Mouse (Mus musculus) heart, postnatal 0 days (tissue): Measurements from ENCODE around the gene A330070K13Rik. TPM values are rescaled to one million over a fixed set of nuclear protein-coding genes. Genes with fewer than 3 reads are reported as not detected.

Experiments
- ATAC-seq: fragments of 200-750 bp; cut with Nextera tagmentation; 2 replicates; pipeline ENCODE4 v1.8.0; 2017; ENCODE audit warnings: low read depth, moderate number of reproducible peaks, moderate library complexity; ENCODE audit not compliant: insufficient read depth
- DNase-seq: peaks from one replicate; pipeline ENCODE4 v3.0.0-alpha.2; 2016; ENCODE audit warnings: low spot score
- H3K27ac ChIP-seq: fragments of 300-500 bp; sonication (generic); 2 replicates; pipeline ENCODE4 v1.5.1; 2014; ENCODE audit warnings: low read depth, mild to moderate bottlenecking
- H3K27me3 ChIP-seq: fragments of 300-500 bp; sonication (generic); 2 replicates; pipeline ENCODE4 v1.6.1; 2014; ENCODE audit warnings: low read length, mixed read lengths; ENCODE audit not compliant: control insufficient read depth, insufficient read depth
- H3K36me3 ChIP-seq: fragments of 300-500 bp; sonication (generic); replicated peaks from 2 replicates; pipeline ENCODE4 v1.6.1; 2014; ENCODE audit warnings: low read length, mixed read lengths; ENCODE audit not compliant: control insufficient read depth, insufficient read depth
- H3K4me1 ChIP-seq: fragments of 300-500 bp; sonication (generic); 2 replicates; pipeline ENCODE4 v1.6.1; 2014; ENCODE audit warnings: antibody characterized with exemption; ENCODE audit not compliant: control insufficient read depth, insufficient read depth
- H3K4me2 ChIP-seq: fragments of 300-500 bp; sonication (generic); 2 replicates; pipeline ENCODE4 v1.6.1; 2014; ENCODE audit warnings: low read depth, mild to moderate bottlenecking, low read length, moderate library complexity
- H3K4me3 ChIP-seq: fragments of 300-500 bp; sonication (generic); 2 replicates; pipeline ENCODE4 v1.5.1; 2014; ENCODE audit warnings: low read depth, low read length
- H3K9ac ChIP-seq: fragments of 300-500 bp; sonication (generic); replicated peaks from 2 replicates; pipeline ENCODE4 v1.6.1; 2014; ENCODE audit warnings: low read depth, low read length, mixed read lengths
- H3K9me3 ChIP-seq: fragments of 300-500 bp; sonication (generic); replicated peaks from 2 replicates; pipeline ENCODE4 v1.6.1; 2016; ENCODE audit warnings: low read length; ENCODE audit not compliant: control insufficient read depth
- CTCF ChIP-seq: IDR thresholded peaks from 2 replicates; pipeline ENCODE4 v1.5.1; 2016; ENCODE audit warnings: antibody characterized with exemption, control low read depth, low read depth
- EP300 ChIP-seq: IDR thresholded peaks from 2 replicates; pipeline ENCODE4 v1.6.1; 2016; ENCODE audit warnings: antibody characterized with exemption, low read depth
- WGBS: fragments of 180-500 bp; shearing (Covaris S2); extraction: QIAGEN DNeasy Blood & Tissue Kit; methylation state at CpG from one replicate; pipeline ENCODE4 v1.1.7; 2014; 5-methylcytosine and 5-hydroxymethylcytosine counted together
- polyA plus RNA-seq: library from polyadenylated mRNA; unstranded; fragments of >200 nt; fragmentation: Nextera tagmentation; extraction: Ambion mirVana; gene quantifications from 2 replicates; pipeline ENCODE4 v1.2.1, GENCODE M21; 2015
- total RNA-seq: library from RNA; depleted of rRNA; stranded (reverse); fragments of >200 nt; gene quantifications from 2 replicates; pipeline ENCODE4 v1.2.3, GENCODE M21; 2014; ENCODE audit warnings: low replicate concordance

The A330070K13Rik gene
- total and polyA plus RNA-seq, 2 experiments from 2014 or later: not detected

DNA sequence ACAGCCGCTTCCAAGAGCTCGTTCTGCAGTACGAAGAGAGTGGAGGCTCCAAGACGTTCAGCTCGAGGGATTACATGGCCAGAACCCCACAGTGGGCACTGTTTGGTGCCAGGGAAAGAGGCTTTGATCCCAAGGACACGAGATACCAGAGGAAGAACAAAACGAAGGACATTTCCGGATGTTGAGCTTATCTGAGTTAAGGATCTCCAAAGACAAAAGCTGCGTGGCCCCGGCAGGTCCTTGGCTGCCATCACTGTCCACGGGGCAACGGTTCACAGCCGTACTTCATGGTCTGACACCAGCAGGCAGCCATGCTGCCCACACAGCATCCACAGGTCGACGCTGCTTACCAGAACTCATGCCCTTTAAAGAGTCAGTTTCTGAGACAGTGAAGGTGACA lies 43.8 kb downstream of the A330070K13Rik start:
- no peak for TF ChIP-seq EP300
- no peak for TF ChIP-seq CTCF
- no peak for ATAC-seq
- Histone ChIP-seq H3K36me3 (peaks cover 35% of the 10 kb centered on the region), H3K9me3 (no peaks in the 10 kb centered on the region), H3K9ac (no peak overlapping the region), H3K4me3 (no peak overlapping the region), H3K27me3 (no peaks in the 10 kb centered on the region), H3K27ac (no peak overlapping the region), H3K4me1 (no peaks in the 10 kb centered on the region), H3K4me2 (no peak overlapping the region)
- WGBS: 90% methylated on average over 15 of the region's 15 CpGs
- no peak for DNase-seq

DNA sequence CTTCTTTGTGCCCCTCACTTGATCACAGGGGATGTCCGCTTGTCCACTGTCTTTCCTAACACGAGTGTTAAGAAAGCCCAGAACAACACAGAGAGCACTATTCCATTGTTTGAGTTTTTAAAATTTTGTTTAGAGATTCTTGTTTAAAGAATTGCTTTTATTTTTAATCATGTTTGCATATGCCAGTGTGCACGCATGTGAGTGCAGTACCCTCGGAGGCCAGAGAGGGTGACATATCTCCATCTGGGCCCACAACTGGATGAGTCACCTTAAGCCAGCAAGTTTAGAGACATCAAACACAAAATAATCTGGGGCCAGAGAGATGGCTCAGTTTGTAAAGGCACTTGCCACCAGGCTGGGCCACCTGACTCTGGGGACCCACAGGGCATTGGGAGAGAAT lies 49.0 kb downstream of the A330070K13Rik start:
- Histone ChIP-seq H3K4me1 (no peaks in the 10 kb centered on the region), H3K27me3 (no peaks in the 10 kb centered on the region), H3K27ac (no peak overlapping the region), H3K4me3 (no peak overlapping the region), H3K9ac (no peak overlapping the region), H3K4me2 (no peak overlapping the region), H3K36me3 (peaks cover 33% of the 10 kb centered on the region), H3K9me3 (no peaks in the 10 kb centered on the region)
- TF ChIP-seq EP300 (no peak), CTCF (no peak)
- ATAC-seq (no peak), DNase-seq (no peak)
- WGBS: 96% methylated on average over 4 of the region's 4 CpGs

DNA sequence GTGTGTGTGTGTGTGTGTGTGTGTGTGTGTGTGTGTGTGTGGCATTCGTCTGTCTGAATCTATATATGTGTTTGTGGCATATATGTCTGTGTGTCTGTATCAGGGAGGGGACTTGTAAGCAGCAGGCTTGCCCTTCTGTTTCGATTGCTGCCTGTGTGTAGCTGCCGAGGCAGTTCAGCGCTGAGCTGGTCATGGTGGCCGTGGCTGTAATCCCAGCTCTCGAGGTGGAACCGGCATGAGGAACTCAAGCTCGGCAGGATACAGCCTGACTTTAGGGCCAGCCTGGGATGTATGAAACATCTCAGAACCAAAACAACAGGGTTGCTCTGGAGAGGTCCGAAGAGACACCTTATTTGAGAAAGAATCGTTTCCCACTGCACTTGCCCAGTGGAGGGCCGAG lies 50.5 kb downstream of the A330070K13Rik start:
- H3K27ac ChIP-seq: no peak overlapping the region
- H3K4me1 ChIP-seq: no peaks in the 10 kb centered on the region
- H3K4me2 ChIP-seq: no peak overlapping the region
- WGBS: 87% methylated on average over 11 of the region's 11 CpGs
- no peak for ATAC-seq
- DNase-seq: no peak
- H3K9ac ChIP-seq: no peak overlapping the region
- H3K27me3 ChIP-seq: no peaks in the 10 kb centered on the region
- no peaks in the 10 kb centered on the region for H3K9me3 ChIP-seq
- peaks cover 29% of the 10 kb centered on the region for H3K36me3 ChIP-seq
- H3K4me3 ChIP-seq: no peak overlapping the region
- TF ChIP-seq CTCF (no peak), EP300 (no peak)

DNA sequence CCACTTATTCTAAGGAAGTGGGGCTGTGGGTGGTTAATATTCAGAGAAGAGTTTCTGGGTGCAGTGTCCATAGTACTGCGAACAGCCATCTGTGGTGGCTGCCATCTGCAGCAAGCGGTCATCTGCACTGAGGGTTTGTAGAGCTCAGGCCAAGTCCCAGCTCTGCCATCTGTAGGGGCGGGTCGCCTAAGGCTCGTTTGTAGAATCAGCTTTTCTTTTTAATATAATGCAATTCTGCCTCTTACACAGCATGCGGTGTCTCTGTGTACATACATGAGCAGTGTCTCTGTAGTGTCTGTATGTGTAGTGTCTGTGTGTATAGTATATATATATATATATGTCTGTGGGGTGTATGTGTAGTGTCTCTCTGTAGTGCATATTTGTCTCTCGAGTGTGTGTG lies 50.9 kb downstream of the A330070K13Rik start:
- no peaks in the 10 kb centered on the region for H3K9me3 ChIP-seq
- no peak overlapping the region for H3K4me2 ChIP-seq
- WGBS: 89% methylated on average over 7 of the region's 7 CpGs
- no peak overlapping the region for H3K27ac ChIP-seq
- DNase-seq (no peak), ATAC-seq (no peak)
- H3K27me3 ChIP-seq: no peaks in the 10 kb centered on the region
- H3K4me1 ChIP-seq: no peaks in the 10 kb centered on the region
- H3K4me3 ChIP-seq: no peak overlapping the region
- H3K36me3 ChIP-seq: peaks cover 29% of the 10 kb centered on the region
- no peak overlapping the region for H3K9ac ChIP-seq
- TF ChIP-seq EP300: no peak
- no peak for TF ChIP-seq CTCF

DNA sequence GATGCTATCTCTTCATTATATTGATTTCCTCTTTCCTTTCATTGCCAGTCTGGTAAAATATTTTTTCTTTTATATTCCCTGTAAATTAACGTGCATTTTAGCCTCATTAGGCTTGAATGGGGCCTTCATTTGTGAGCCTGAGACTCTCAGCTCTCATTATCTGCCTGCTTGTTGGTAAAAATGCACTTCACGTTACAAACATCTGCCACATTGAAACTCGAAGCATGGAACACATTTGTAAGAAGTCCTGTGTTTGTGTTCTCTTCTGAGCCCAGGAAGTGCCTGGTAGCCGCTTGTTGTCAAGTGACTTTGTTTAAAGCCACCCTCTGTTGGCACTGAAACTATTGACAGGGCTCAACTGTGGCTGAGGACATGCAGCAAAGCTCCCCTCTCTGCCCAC lies 53.2 kb downstream of the A330070K13Rik start:
- DNase-seq (no peak), ATAC-seq (no peak)
- Histone ChIP-seq H3K9ac (no peak overlapping the region), H3K27me3 (no peaks in the 10 kb centered on the region), H3K4me3 (no peak overlapping the region), H3K27ac (no peak overlapping the region), H3K36me3 (peaks cover 20% of the 10 kb centered on the region), H3K4me1 (no peaks in the 10 kb centered on the region), H3K9me3 (no peaks in the 10 kb centered on the region), H3K4me2 (no peak overlapping the region)
- TF ChIP-seq EP300 (no peak), CTCF (no peak)
- WGBS: 74% methylated on average over 4 of the region's 4 CpGs

DNA sequence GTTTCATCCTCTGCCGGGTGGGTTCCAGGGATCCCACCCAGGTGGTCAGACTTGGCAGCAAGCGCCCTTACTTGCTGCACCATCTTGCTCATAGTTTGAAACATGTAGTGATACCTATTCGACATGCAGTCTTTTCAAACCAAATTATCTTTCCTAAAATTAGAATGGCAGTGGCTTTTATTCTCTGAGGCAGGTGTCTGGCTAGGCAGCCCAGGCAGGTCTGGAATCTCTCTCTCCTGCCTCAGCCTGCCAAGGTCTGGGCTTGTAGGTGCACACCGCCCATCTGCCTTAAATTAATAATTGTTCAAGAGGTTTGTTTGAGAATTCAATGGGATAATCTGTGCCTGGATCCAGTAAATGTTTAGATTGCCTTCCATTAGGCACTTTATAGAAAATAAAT lies 53.6 kb downstream of the A330070K13Rik start:
- H3K4me3 ChIP-seq: no peak overlapping the region
- TF ChIP-seq CTCF: no peak
- no peak for TF ChIP-seq EP300
- 77% methylated on average over 4 of the region's 4 CpGs for WGBS
- H3K36me3 ChIP-seq: peaks cover 19% of the 10 kb centered on the region
- no peak for ATAC-seq
- DNase-seq: no peak
- no peaks in the 10 kb centered on the region for H3K9me3 ChIP-seq
- no peaks in the 10 kb centered on the region for H3K27me3 ChIP-seq
- H3K4me2 ChIP-seq: no peak overlapping the region
- no peak overlapping the region for H3K27ac ChIP-seq
- H3K4me1 ChIP-seq: no peaks in the 10 kb centered on the region
- no peak overlapping the region for H3K9ac ChIP-seq
